Mouse (Mus musculus) Patski (cell line): Measurements from ENCODE around the gene Tph1. TPM values are rescaled to one million over a fixed set of nuclear protein-coding genes. Genes with fewer than 3 reads are reported as not detected.

Experiments
- ATAC-seq: fragments of 100-300 bp; one replicate; pipeline ENCODE4 v1.8.0; 2021
- CTCF ChIA-PET: fragments of 350-600 bp; sonication (Branson Sonifier 250); formaldehyde crosslinking; loops from one replicate; lab custom pipeline; 2022; ENCODE audit warnings: inconsistent platforms; lab: Charles Lee
- POLR2A ChIA-PET: fragments of 350-600 bp; sonication (Branson Sonifier 250); formaldehyde crosslinking; loops from one replicate; lab custom pipeline; 2022; ENCODE audit warnings: antibody characterized with exemption, inconsistent platforms; lab: Charles Lee
- DNase-seq: peaks from one replicate; pipeline ENCODE4 v3.0.0-alpha.2; 2011; ENCODE audit warnings: low read depth, low spot score
- H3K27me3 ChIP-seq: fragments of 371-371 bp; one replicate; pipeline ENCODE4 v1.5.1; 2021
- CTCF ChIP-seq: fragments of 100-300 bp; IDR thresholded peaks from one replicate; pipeline ENCODE4 v1.5.1; 2021
- in situ Hi-C: fragments of 300-500 bp; cut with MboI; formaldehyde crosslinking; loops from 3 replicates; pipeline ENCODE4 v1.11.1; 2018; ENCODE audit warnings: low pct_unique_long_range_greater_than_20kb, mixed read lengths
- polyA plus RNA-seq: library from polyadenylated mRNA; unstranded; gene quantifications from one replicate; pipeline ENCODE4 v1.2.3, GENCODE M21; 2021

Gene Tph1
- polyA plus RNA-seq, 1 experiment from 2014 or later, result not detected

DNA sequence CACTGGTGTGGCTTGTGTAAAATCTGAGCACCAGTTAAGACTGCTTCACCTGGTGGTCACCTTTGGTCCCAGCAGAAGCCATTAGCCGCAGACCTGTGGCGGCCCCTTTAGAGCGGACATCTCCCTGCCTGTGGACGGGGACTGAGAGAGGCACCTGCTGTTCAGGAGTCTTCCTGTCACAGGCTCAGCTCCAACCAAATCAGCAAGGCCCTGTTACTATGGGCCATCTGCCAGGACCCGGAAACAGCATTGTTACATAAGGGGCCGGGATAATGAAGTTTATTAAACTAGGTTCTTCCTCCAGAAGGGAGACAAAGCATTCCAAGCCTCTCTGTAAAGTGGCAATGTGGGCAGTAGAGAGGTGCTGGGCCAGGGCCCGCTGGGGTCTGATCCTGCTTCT lies 69.3 kb downstream of the Tph1 start:
- ChIA-PET POLR2A (no interaction called here), CTCF (no interaction called here)
- no peak for TF ChIP-seq CTCF
- in situ Hi-C loops, result loop anchor here (10.0 kb wide), 1 partner anchor 318 kb away; no protein-coding TSS in a partner anchor
- DNase-seq (no peak), ATAC-seq (no peak)
- H3K27me3 ChIP-seq, result no peaks in the 10 kb centered on the region

GRCm38 (mm10) chr7:46602079-46602478 lies 70.3 kb downstream of the Tph1 start:
- no peak for DNase-seq
- CTCF ChIA-PET, result interaction anchor here (1.6 kb wide), 1 partner anchor 208 kb away, joined by 4 read pairs; no protein-coding TSS in a partner anchor
- POLR2A ChIA-PET, result no interaction called here
- H3K27me3 ChIP-seq, result no peaks in the 10 kb centered on the region
- no peak for ATAC-seq
- no peak for TF ChIP-seq CTCF
- in situ Hi-C loops, result loop anchor here (10.0 kb wide), 1 partner anchor 317 kb away; no protein-coding TSS in a partner anchor

DNA sequence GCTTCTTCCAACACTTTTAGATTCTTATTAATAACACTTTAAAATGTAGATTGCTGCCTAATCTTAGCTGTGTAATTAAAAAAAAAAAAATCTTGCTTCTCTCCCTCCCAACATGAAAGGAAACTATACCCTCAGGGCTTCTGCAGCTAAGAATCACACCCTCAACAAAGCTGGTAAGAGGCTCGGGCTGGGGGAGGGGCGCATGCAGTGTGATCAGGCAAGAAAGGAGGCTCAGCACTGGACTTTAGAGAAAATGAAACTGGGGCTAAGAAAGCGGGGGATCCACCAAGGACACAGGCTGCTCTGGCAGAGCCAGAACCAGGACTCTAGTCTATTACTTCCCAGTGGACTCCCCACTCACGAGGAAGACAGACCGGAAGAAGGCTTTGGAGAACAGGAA lies 71.2 kb downstream of the Tph1 start:
- in situ Hi-C loops, result loop anchor here (10.0 kb wide), 1 partner anchor 316 kb away; no protein-coding TSS in a partner anchor
- no peaks in the 10 kb centered on the region for H3K27me3 ChIP-seq
- ChIA-PET POLR2A (no interaction called here), CTCF (interaction anchor here (1.0 to 1.6 kb wide), 3 partner anchors 17 to 208 kb away, joined by 3 to 4 read pairs (median 4); partner anchors contain the start of gene Kcnc1)
- no peak for ATAC-seq
- DNase-seq, result no peak
- no peak for TF ChIP-seq CTCF

- ChIA-PET CTCF (interaction anchor here (2.7 kb wide), 1 partner anchor 9 kb away, joined by 16 read pairs; no protein-coding TSS in a partner anchor), POLR2A (no interaction called here)
- ATAC-seq, result no peak
- TF ChIP-seq CTCF, result no peak
- no peak for DNase-seq
- in situ Hi-C loops, result no loop called here
- no peaks in the 10 kb centered on the region for H3K27me3 ChIP-seq
Measured at GRCm38 (mm10) chr7:46597006-46597405, 75.3 kb downstream of the Tph1 start.

Other genes with a start within 250 kb of the Tph1 start
- gene Sergef, start 32.7 kb downstream of the Tph1 start, polyA plus RNA-seq, result 13.4 TPM
- 10.3 TPM for gene Saal1, start 38.1 kb upstream of the Tph1 start, polyA plus RNA-seq
- gene Saa3, start 43.2 kb upstream of the Tph1 start, polyA plus RNA-seq, result 5.1 TPM
- gene Saa4, start 60.1 kb upstream of the Tph1 start, polyA plus RNA-seq, result not detected
- not detected for gene Saa1, start 70.4 kb upstream of the Tph1 start, polyA plus RNA-seq
- 0.09 TPM for gene Saa2, start 79.3 kb upstream of the Tph1 start, polyA plus RNA-seq
- 34.4 TPM for gene Hps5, start 123.5 kb upstream of the Tph1 start, polyA plus RNA-seq
- gene Gtf2h1, start 123.6 kb upstream of the Tph1 start, polyA plus RNA-seq, result 45.2 TPM
- 752 TPM for gene Ldha, start 168.9 kb upstream of the Tph1 start, polyA plus RNA-seq
- not detected for gene Ldhc, start 188.7 kb upstream of the Tph1 start, polyA plus RNA-seq
- gene Tsg101, start 247.4 kb upstream of the Tph1 start, polyA plus RNA-seq, result 139 TPM